Mouse (Mus musculus): ENCODE data around the gene Birc7.

Birc7 gene

GRCm38 (mm10) chr2:180981133-180981532 is 52.3 kb downstream of the Birc7 start:
- no peak for DNase-seq

Data from cerebellum, postnatal 25 days (tissue).